Mouse (Mus musculus) MEL (cell line): ENCODE results near the gene Gdf11. TPM values are rescaled to one million over a fixed set of nuclear protein-coding genes. Genes with fewer than 3 reads are reported as not detected.
A peak's percentile ranks its signal among the peaks of the same experiment; 100 is the strongest.

Source experiments
- DNase-seq: peaks from one replicate; pipeline ENCODE4 v3.0.0; 2011; ENCODE audit warnings: low read depth, low spot score
- H3K27ac ChIP-seq: 2 replicates; pipeline ENCODE4 v1.5.1; 2012; ENCODE audit warnings: low read depth, mild to moderate bottlenecking, control low read depth, low read length, moderate library complexity; ENCODE audit not compliant: control insufficient read depth
- H3K27me3 ChIP-seq, 2 experiments: fragments of 150-350 bp in 1 of 2; sonication (generic) in 1 of 2; 2 replicates each; pipeline ENCODE4 v1.6.1; 2012; ENCODE audit warnings: low read length in 2 of 2, mild to moderate bottlenecking in 2 of 2, improper control_type of control experiment in 1 of 2, moderate library complexity in 1 of 2; ENCODE audit not compliant: insufficient read depth in 2 of 2, control insufficient read depth in 1 of 2
- H3K36me3 ChIP-seq, 2 experiments: 2 replicates each; pipeline ENCODE4 v1.6.1; 2012 to 2014; ENCODE audit warnings: low read length in 2 of 2, improper control_type of control experiment in 1 of 2, inconsistent platforms in 1 of 2, mild to moderate bottlenecking in 1 of 2; ENCODE audit not compliant: insufficient read depth in 2 of 2, control insufficient read depth in 1 of 2
- H3K4me1 ChIP-seq, 2 experiments: fragments of 150-350 bp in 1 of 2; sonication (generic) in 1 of 2; 2 replicates each; pipeline ENCODE4 v1.6.1; 2012; ENCODE audit warnings: low read length in 2 of 2, improper control_type of control experiment in 1 of 2, mild to moderate bottlenecking in 1 of 2; ENCODE audit not compliant: insufficient read depth in 2 of 2, control insufficient read depth in 1 of 2
- H3K4me3 ChIP-seq, 2 experiments: fragments of 150-350 bp in 1 of 2; sonication (generic) in 1 of 2; 2 replicates each; pipeline ENCODE4 v1.5.1; 2012; ENCODE audit warnings: low read depth in 2 of 2, low read length in 2 of 2, mild to moderate bottlenecking in 2 of 2, moderate library complexity in 2 of 2, control low read depth in 1 of 2, improper control_type of control experiment in 1 of 2; ENCODE audit not compliant: control insufficient read depth in 1 of 2, insufficient read depth in 1 of 2
- H3K79me2 ChIP-seq: 2 replicates; pipeline ENCODE4 v1.6.1; 2012; ENCODE audit warnings: mild to moderate bottlenecking, low read length, moderate library complexity; ENCODE audit not compliant: control insufficient read depth, poor library complexity, insufficient read depth
- H3K9ac ChIP-seq: 2 replicates; pipeline ENCODE4 v1.6.1; 2012; ENCODE audit warnings: low read depth, mild to moderate bottlenecking, control low read depth, low read length, moderate library complexity; ENCODE audit not compliant: control insufficient read depth, poor library complexity, severe bottlenecking
- H3K9me3 ChIP-seq: fragments of 150-350 bp; sonication (generic); replicated peaks from 2 replicates; pipeline ENCODE4 v1.6.1; 2012; ENCODE audit warnings: mild to moderate bottlenecking, low read length, improper control_type of control experiment, moderate library complexity; ENCODE audit not compliant: insufficient read depth
- BHLHE40 ChIP-seq: IDR thresholded peaks from 2 replicates; pipeline ENCODE4 v1.6.1; 2012; ENCODE audit warnings: low read depth, mild to moderate bottlenecking, inconsistent platforms, low read length, improper control_type of control experiment, borderline replicate concordance
- CHD1 ChIP-seq: IDR thresholded peaks from 2 replicates; pipeline ENCODE4 v1.6.1; 2012; ENCODE audit warnings: low read depth, mild to moderate bottlenecking, inconsistent platforms, low read length, improper control_type of control experiment
- CHD2 ChIP-seq: IDR thresholded peaks from 2 replicates; pipeline ENCODE4 v1.6.1; 2011; ENCODE audit warnings: low read length, improper control_type of control experiment
- E2F4 ChIP-seq: IDR thresholded peaks from 2 replicates; pipeline ENCODE4 v1.6.1; 2011; ENCODE audit warnings: low read depth, low read length, improper control_type of control experiment, borderline replicate concordance
- GABPA ChIP-seq: IDR thresholded peaks from 2 replicates; pipeline ENCODE4 v1.6.1; 2012; ENCODE audit warnings: low read depth, mild to moderate bottlenecking, inconsistent platforms, low read length, improper control_type of control experiment, moderate library complexity
- JUND ChIP-seq: IDR thresholded peaks from 2 replicates; pipeline ENCODE4 v1.6.1; 2011; ENCODE audit warnings: low read depth, mild to moderate bottlenecking, improper control_type of control experiment, low read length
- MXI1 ChIP-seq: IDR thresholded peaks from 2 replicates; pipeline ENCODE4 v1.6.1; 2011; ENCODE audit warnings: mild to moderate bottlenecking, low read depth, low read length, improper control_type of control experiment
- MYB ChIP-seq: IDR thresholded peaks from 2 replicates; pipeline ENCODE4 v1.6.1; 2011; ENCODE audit warnings: mild to moderate bottlenecking, low read depth, low read length, improper control_type of control experiment
- MYC ChIP-seq: IDR thresholded peaks from 2 replicates; pipeline ENCODE4 v1.6.1; 2011; ENCODE audit warnings: low read depth, mild to moderate bottlenecking, low read length, improper control_type of control experiment, moderate library complexity
- NELFE ChIP-seq: IDR thresholded peaks from 2 replicates; pipeline ENCODE4 v1.6.1; 2011; ENCODE audit warnings: low read depth, low read length, improper control_type of control experiment
- POLR2AphosphoS2 ChIP-seq: IDR thresholded peaks from 2 replicates; pipeline ENCODE4 v1.6.1; 2011; ENCODE audit warnings: low read length, improper control_type of control experiment
- RCOR1 ChIP-seq: IDR thresholded peaks from 2 replicates; pipeline ENCODE4 v1.6.1; 2012; ENCODE audit warnings: low read depth, mild to moderate bottlenecking, inconsistent platforms, low read length, improper control_type of control experiment
- TCF12 ChIP-seq: IDR thresholded peaks from 2 replicates; pipeline ENCODE4 v1.6.1; 2014; ENCODE audit warnings: low read depth, mild to moderate bottlenecking, inconsistent platforms, low read length, improper control_type of control experiment, moderate library complexity
- UBTF ChIP-seq: IDR thresholded peaks from 2 replicates; pipeline ENCODE4 v1.6.1; 2012; ENCODE audit warnings: low read depth, mild to moderate bottlenecking, inconsistent platforms, low read length, improper control_type of control experiment, moderate library complexity, borderline replicate concordance; ENCODE audit not compliant: insufficient read depth
- USF1 ChIP-seq: IDR thresholded peaks from 2 replicates; pipeline ENCODE4 v1.6.1; 2014; ENCODE audit warnings: low read depth, mild to moderate bottlenecking, inconsistent platforms, low read length, improper control_type of control experiment, moderate library complexity
- ZC3H11A ChIP-seq: IDR thresholded peaks from 2 replicates; pipeline ENCODE4 v1.6.1; 2012; ENCODE audit warnings: low read depth, mild to moderate bottlenecking, inconsistent platforms, low read length, improper control_type of control experiment
- ZKSCAN1 ChIP-seq: IDR thresholded peaks from 2 replicates; pipeline ENCODE4 v1.6.1; 2012; ENCODE audit warnings: low read depth, mild to moderate bottlenecking, inconsistent platforms, low read length, improper control_type of control experiment, moderate library complexity
- ZMIZ1 ChIP-seq: IDR thresholded peaks from 2 replicates; pipeline ENCODE4 v1.6.1; 2012; ENCODE audit warnings: low read depth, mild to moderate bottlenecking, inconsistent platforms, low read length, improper control_type of control experiment, moderate library complexity
- polyA plus RNA-seq, 2 experiments: library from polyadenylated mRNA; stranded (reverse) in 1 of 2; unstranded in 1 of 2; fragments of >175 nt in 1 of 2; fragments of >200 nt in 1 of 2; gene quantifications; 2 replicates each; pipeline versions ENCODE4 v1.2.1 to v1.2.4; 2012; ENCODE audit warnings: low replicate concordance in 2 of 2, low read depth in 1 of 2; ENCODE audit not compliant: insufficient read length in 2 of 2, insufficient read depth in 1 of 2, missing spikeins in 1 of 2
- total RNA-seq: library from RNA; depleted of rRNA; stranded (reverse); fragments of 300-350 nt; gene quantifications from 2 replicates; pipeline ENCODE4 v1.2.3, GENCODE M21; 2012

Gdf11 gene
- total and polyA plus RNA-seq, 3 experiments: 2.3 to 2.8 TPM; not detected in 1

DNA sequence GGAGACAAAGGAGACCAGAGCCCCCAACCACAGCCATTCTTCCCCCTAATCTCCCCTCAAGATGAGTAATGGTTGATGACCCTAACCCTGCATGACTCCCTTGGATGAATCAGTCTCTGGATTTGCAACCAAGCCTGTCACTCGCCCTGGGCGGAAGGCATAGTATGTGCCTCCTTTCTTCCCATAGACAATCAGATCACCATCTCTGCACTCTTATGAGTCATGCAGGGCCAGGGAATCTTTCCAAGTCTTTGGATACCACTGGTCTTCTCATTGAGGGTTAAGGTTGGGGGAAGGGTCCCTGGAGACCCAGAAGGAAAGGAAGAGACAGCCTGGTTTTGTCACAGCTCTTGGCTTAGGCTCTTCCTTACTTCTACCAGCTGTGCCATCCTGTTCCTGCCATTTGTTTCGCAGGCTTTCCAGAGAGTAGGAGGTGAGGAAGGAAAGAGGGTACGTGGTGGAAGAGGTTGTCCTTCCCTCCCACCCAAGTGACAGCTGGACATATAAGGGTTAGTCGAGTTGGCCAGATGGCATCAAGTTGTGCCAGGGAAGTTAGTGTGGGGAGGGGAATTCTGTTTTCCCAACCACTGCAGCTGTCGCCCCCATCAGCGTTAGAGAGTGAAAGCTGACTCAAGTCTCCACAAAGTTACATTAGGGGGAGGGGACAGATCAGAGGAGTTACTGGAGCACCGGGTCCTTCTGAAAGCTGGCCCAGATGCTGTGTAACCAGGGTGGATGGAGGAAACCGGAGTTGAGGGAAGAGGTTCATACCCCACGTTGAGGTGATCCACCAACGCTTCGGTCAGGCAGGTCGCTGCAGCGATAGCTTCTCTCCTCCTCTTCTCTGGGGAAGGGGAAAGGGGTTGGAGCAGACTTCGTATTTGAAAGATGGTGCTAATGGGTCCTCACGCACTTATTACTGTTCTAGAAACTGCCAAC, 30.6 kb upstream of the Gdf11 start:
- H3K36me3 ChIP-seq: peaks cover 0 to 2% of the 10 kb centered on the region in 2 experiments; a peak in 1 of 4 replicates
- peaks cover 0 to 20% of the 10 kb centered on the region in 2 experiments; a peak in 3 of 4 replicates for H3K4me1 ChIP-seq
- peak overlapping the region; percentile 71 for H3K9ac ChIP-seq
- TF ChIP-seq CHD2 (no peak), USF1 (no peak), CHD1 (no peak), NELFE (no peak), ZKSCAN1 (no peak), JUND (no peak), RCOR1 (no peak), MXI1 (no peak), MYB (no peak), ZC3H11A (no peak), E2F4 (no peak), POLR2AphosphoS2 (no peak)
- H3K4me3 ChIP-seq: peak overlapping the region; percentile 65 to 79
- peaks cover 3% of the 10 kb centered on the region; the same call in 1 of the 2 replicates for H3K79me2 ChIP-seq
- DNase-seq: no peak
- H3K9me3 ChIP-seq: no peaks in the 10 kb centered on the region
- no peaks in the 10 kb centered on the region for H3K27me3 ChIP-seq
- H3K27ac ChIP-seq: no peak overlapping the region

DNA sequence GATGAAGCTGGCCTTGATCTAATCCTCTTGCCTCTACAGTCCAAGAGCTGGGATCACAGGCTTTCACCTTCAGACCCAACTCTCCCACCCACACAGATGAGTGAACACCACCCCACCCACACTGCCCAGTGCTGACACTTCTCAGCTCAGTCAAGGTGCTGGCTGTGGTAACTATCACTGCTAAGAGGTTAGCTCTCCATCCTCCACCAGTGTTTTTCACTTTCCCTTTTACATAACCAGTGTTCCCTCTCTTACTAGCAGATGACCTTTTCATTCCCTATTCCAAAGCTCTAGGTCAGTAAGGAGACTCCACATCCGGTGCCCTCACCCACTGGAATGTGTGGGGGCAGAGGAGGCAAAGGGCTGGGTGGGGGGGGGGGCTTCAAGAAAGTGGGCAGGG, 29.7 kb upstream of the Gdf11 start:
- peaks cover 0 to 20% of the 10 kb centered on the region in 2 experiments; a peak in 3 of 4 replicates for H3K4me1 ChIP-seq
- H3K27ac ChIP-seq: no peak overlapping the region
- no peaks in the 10 kb centered on the region for H3K27me3 ChIP-seq
- no peaks in the 10 kb centered on the region for H3K9me3 ChIP-seq
- no peak for TF ChIP-seq POLR2AphosphoS2
- no peak for TF ChIP-seq BHLHE40
- no peak for TF ChIP-seq GABPA
- no peak for TF ChIP-seq MYC
- TF ChIP-seq NELFE: no peak
- TF ChIP-seq ZMIZ1: no peak
- no peak for TF ChIP-seq UBTF
- TF ChIP-seq TCF12: no peak
- H3K36me3 ChIP-seq: peaks cover 0 to 2% of the 10 kb centered on the region in 2 experiments; a peak in 1 of 4 replicates
- no peak overlapping the region for H3K9ac ChIP-seq
- no peak overlapping the region for H3K4me3 ChIP-seq
- no peak for DNase-seq
- peaks cover 3% of the 10 kb centered on the region; the same call in 1 of the 2 replicates for H3K79me2 ChIP-seq
